Mouse (Mus musculus) adrenal gland, postnatal 10 days (tissue): ENCODE results near the gene Cel. TPM values are rescaled to one million over a fixed set of nuclear protein-coding genes. Genes with fewer than 3 reads are reported as not detected.

Source experiments
- DNase-seq: peaks from one replicate; pipeline ENCODE4 v3.0.0; 2021; ENCODE audit warnings: mixed read lengths
- long read RNA-seq, 2 experiments: library from polyadenylated mRNA; stranded (forward); transcript quantifications; one replicate each; pipeline ENCODE4 v2.0.0; 2021
- total RNA-seq, 2 experiments: library from RNA; stranded (reverse); gene quantifications; 2 replicates each; pipeline ENCODE4 v1.2.3; 2021

The Cel gene
- under 1 TPM in 1 of 2 experiments, not detected in 1; 0.15 TPM for total RNA-seq
- long read RNA-seq, experiment 1 = 0 reads
- long read RNA-seq, experiment 2 = 0 reads

DNA sequence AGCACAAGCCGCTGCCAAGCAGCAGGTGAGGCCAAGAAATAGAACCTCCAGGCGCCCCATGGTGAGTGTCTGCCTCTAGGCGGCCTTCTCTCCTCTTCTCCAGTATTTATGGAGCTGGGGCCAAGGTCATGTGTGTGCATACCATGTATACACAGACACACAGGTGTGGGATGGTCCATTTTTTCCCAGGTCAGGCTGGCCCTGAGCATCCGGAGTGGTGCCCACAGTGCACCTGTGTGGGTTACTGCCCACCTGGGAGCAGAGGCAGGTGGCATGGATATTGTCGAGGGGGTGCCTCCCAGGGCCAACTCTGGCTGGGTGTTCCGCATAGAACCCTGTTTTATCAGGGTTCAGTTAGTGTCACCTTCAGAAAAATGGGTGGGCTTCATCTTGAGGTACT, at the start of gene Cel:
Cel (minus strand) TSS at position 101 of the 400 bp plus-strand sequence.
- no peak for DNase-seq

DNA sequence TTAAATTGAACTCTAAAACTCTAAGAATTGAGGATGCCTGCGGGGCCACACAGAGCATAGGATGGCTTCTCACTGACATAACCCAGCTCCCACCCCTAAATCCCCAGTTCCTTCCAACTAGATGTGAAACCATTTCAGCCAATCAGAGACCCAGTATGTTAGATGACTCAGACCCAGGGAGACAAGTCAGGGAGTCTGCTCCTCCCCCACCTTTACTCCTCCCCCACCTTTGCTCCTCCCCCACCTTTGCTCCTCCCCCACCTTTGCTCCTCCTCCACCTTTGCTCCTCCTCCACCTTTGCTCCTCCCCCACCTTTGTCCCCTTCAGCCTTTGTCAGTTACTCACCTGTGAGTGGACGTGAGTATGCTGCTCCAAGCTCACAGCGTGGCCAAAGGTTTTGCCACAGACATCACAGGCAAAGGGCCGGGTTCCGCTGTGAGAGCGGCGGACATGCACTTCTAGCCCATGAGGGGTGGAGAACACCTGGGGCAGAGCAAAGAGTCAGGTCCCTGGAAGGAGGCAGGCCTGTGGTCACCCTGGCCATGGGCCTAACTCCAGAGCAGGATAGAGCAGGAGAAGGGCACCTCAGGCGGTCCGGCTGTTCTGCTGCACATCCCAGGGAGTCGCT, 49.3 kb upstream of the Cel start:
- DNase-seq = no peak

DNA sequence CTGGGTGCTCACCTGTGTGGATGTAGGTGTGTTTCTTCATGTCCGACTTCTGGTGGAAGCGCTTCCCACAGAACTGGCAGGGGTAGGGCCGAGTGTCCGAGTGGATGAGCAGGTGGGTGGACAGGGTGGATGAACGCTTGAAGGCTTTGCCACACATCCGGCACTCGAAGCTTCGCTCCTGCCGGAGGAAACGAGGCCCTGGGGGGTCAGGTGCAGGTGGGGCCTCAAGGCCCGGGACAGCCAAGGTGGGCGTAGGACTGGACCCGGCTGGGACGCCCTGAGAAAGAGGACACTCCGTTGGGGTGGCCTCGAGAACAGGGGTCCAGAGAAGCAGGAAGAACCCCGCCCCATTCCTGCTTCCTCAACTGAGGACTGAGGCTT, 48.2 kb upstream of the Cel start:
- DNase-seq = no peak

DNA sequence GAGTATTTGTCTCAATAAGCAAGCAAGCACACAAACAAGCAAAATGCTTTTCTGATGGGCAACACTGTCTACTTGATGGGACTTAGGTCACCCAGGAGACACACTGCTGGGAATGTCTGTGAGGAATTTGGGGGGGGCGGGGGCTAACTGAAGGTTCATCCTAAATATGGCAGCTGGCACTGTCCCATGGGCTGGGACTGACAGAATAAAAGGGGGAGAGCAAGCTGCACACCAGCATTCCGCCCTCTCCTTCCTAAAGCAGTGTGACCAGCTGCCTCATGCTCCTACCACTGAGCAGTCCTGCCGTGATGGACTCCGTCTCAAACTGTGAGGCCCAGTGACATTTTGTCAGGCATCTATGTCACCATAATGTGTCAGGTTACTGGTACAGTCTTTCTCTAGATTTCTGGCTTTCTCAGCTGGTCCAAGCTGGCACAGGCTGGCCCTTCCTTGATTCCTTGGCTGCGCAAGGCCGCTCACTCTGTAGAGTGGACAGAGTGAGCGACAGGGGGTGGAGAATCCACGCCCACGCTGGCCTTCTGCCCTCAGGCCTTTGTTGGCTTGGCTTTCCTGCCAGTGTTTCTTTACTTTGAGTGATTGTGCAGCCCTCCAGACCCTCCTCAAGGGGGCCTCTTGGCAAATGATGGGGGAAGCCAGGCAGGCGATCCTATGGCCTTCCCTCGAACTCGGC, 47.7 kb upstream of the Cel start:
- no peak for DNase-seq

DNA sequence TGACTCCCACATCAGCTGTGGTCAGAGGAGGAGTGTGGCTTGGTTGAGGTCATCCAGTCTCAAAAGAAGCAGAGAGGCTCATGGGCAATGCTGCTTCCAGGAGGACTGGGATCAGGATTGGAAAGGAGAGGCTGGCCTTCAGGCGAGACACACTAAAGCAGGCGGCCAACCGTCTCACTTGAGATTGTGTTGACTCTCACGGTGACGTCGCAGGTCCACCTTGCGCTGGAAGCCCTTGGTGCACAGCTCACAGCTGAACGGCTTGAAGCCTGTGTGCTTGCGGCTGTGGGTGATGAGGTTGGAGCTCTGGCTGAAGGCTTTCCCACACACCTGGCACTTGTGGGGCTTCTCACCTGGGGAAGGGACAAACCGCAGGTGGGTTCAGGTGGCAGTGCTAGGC, 46.6 kb upstream of the Cel start:
- DNase-seq = no peak

DNA sequence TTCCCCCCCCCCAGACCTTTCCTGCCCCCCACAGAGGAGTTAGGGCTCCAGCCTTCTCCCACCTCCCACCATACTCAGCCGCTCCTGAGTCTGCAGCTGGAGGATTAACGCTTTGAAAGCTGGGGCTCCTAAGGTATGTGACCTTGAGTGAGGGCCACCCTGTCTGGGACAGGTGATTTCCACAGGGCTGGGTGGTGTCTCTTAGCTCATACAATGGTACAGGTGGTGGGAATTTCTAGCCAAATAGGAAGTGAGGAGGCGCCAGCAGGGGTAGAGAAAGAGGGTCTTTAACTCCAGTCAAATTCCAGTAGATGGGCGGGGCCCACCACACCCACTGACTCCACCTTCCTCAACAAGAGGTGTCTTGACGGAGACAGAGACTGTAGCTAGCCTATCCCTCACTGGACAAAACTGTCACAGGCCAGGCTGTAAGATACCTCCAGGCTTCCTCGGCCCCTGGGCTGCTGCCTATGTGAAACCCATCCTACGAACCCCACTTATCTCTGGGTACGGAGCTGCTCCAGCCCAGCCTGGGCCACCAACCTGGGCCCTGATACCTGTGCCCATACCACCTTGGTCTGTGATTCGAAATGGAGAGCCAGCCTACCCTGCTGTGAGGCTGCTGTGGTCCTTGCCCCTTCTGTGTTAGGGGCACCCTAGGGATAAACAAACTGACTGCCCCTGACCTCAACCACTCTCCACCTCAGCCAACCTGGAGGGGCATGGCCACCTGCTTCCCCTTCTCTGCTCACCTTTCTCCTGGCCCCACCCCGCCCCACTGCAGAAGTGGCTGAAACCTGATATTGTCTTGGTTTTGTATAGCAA, 44.4 kb upstream of the Cel start:
- no peak for DNase-seq

DNA sequence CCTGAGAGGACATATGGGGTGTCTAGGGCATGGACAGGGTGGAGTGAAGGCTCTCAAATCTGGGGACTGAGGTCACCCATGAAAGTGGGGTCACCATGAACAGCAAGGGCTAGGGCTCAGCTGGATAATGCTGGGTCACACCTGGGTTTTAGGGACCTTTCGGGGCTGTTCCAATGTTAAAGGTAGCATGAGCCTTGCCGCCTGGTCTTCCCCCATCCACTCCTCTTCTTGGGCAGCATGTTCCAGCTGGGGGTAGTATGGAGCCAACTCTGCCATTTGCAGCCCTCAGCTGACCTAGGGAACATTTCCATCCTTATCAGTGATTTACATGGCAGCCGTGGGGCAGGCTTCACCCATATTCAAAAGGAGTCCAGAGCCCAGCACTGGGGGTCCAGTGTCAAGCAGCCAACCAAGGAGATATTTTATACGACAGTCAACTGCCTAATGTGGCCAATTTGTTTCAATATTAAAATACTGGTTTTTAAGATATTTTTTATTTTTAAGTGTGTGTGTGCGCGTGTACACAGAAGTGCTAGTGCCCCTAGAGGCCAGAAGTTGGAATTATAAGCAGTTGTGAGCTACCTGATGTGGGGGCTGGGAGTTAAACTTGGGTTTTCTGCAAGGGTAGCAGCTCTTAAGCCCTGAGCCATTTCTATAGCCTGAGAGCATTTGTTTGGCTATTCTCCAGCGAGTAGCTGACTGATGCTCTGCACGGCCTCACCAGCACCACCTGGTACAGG, 43.6 kb upstream of the Cel start:
- no peak for DNase-seq

DNA sequence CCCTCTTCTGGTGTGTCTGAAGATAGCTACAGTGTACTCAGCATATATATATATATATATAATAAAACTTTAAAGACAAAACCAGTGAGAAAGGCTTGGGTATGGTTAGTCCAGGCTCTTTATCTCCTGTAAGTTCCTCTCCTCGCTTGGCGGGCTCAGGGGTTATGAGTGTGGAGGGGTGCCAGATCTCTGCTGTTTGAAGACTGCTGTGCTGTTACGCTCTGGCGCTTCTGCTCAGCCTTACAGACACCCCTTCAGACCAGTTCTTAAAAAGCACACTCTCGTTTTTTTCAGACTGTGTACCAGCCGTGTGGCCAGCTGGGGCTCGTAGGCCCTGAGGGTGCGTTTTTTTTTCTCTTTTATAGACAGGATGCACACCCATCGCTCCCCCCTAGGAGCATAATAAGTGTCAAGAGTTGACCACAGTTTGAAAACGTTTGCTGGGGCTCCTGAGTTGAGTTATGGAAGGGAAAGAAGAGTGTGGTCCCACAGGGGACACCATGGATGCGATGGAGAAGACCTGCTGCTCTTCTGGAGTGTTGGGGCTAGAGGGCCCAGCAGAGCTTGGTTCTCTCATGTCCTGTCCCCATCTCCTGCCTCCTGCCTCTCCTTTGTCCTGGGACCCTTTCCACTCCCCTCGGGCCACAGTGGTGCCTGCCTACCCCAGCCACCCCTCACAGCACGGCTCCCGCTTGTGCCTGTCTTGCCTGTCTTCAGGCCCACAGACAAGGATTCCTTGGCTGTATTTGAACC, 42.8 kb upstream of the Cel start:
- DNase-seq = no peak

DNA sequence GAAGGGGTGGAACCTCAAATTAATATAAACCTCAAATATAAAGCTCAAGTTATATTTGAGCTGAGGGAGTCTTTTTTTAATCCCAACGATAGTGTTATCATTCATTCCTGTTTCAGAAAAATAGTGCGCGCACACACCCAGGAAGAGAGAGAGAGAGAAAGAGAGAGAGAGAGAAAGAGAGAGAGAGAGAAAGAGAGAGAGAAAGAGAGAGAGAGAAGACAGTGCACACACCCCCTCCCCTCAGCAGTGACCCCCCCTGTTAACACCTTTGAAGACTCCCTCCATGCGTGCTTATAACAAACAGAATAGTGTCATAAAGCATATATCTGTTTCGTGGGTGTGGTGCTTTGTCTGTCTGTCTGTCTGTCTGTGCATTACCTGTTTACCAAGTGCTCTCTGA, 40.3 kb upstream of the Cel start:
- DNase-seq = no peak

DNA sequence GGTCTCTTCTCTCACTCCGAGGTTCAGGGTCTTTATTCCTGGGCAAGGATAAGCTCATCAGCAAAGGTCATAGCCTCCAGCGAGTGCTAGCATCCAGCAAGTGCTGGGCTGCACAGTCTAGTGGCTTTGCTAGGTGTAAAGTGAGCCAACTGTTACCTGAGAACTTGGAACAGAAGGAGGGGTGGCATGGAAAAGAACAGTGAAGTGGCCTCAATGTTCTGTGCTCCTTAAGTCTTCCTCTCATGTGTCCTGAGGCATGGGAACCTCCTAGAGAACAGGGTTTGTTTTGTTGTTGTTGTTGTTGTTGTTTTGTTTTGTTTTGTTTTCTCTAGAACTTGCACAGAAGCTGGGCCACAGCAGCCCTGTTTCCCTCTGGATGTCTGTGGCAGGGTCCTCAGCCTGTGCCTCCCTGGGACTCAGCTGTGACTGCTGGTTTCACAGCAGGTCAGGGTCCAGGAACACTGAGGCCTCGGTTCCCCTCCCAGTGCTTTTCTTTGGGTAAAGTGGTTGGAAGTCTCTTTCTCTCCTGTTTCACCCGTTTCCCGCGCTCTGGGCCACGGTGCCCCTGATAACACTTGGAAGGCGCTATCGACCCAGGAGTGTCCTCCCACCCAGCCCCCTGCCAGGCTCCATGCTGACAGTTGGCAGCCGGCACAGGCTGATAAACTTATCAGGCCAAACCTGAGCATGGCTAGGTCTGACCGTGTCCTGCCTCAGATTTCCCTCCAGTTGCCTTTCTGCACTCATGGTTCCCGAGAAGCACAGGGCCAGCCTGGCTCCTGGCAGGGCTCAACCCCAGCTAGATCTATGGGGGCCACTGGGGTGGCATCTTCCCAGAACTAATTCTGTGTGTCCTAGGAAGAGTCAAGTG, 38.8 kb upstream of the Cel start:
- DNase-seq = no peak

DNA sequence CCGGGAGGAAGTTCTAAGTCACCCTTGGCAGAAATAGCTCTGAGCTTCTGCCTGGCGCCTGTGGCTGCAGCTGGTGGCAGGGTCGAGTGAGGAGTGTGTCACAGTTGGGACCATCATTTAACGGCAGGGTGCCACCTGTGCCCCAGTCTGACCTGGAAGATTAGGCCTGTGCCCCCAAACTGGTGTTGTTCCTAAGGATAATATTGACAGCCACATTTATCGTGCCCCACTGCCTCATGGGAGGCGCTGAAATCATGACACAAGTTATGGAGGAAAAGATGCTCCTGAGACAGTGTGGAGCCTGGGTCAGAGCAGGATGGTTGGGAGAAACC, 36.3 kb upstream of the Cel start:
- DNase-seq = no peak

DNA sequence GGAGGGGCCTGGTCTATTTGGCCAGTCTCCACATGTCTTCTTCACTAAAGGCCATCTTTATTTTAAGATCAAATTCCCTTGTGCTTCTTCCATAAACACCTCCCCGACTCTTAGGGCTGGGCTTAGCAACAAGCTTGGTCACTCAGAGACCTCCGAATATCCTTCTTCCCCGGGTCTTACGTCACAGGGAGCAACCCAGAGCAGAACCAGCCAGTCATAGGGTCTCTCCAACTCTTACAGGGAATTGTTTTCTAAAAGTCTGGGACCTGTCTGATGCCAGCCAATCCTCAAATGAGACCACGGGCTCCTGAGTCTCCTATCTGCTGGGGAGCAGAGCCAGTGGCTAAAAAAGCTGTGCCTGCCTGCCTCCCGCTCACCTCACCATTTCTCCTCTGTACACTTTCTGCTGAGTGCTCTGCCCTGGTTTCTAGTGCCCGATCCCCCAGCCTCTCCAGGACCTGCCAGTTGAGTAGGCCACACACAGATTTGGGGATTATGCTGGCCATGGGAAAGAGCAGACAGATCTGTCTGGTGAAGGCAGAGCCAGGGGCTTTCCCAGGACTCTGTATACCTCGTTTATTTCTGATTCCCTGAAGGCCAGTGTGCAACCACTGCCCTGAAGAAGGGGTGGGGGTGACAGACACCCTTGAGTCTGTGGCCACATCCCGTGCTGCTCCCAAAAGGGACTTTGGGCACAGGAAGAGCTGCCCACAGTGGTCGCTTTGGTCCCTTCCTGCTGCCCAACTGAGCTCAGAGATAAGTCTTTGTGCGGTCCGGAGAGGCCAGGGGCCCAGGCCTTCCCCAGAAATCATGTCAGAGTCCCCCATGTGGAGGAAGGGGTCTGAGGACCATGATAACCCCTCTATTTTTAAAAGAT, 35.7 kb upstream of the Cel start:
- DNase-seq = no peak

DNA sequence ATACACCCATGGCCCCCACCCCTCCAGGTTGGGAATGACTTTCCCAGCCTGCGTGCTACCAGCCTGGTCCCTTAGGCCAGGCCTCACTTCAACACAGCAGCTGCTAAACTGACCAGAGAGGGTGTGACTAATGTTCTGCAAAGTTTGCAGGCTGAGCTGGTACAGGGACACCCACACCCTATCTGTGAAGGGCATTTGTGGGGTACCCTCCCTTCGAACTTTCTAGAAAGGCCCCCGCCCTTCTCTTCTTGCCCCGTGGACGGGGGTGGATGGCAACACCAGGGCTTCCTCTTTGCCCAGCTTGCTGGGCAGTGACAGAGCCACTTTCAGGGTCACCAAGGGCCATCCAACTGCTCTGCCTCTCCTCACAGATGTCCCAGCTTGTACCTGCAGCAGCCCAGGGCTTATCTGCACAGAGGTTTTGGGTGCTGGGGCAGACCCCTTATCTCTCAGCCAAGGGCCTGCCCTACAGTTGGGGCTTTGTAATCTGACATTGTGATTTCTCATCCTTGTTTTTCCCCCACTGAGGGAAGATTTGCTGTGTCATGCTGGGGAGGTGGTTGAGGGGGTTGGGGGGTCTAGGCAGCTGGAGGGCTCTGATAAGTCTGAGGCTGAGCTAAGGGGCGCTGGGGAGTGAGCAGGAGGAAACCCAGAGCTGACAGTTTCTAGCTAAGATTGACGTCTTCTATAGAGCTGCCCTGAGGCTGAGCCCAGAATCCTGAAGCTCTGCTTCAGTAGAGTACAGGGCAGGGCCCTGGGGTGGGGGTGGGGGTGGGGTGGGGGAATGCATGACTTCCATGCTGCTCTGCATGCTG, 34.7 kb upstream of the Cel start:
- no peak for DNase-seq

DNA sequence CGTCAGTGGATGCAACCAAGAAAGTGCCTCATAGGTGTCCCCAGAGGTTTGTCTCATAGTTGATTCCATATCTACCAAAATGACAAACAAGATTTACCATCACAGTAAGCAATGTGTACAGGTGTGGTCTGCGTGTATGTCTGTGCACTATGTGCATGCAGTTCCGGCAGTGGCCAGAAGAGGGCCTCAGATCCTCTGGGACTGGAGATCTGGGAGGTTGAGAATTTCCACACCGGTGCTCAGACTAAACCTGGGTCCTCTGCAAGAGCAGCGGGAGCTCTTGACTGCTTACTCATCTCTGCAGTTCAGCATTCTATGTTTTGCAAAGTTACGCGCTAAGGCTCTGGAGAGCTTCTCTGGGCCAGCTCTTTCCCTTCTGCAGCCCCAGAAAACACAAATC, 33.8 kb upstream of the Cel start:
- no peak for DNase-seq

DNA sequence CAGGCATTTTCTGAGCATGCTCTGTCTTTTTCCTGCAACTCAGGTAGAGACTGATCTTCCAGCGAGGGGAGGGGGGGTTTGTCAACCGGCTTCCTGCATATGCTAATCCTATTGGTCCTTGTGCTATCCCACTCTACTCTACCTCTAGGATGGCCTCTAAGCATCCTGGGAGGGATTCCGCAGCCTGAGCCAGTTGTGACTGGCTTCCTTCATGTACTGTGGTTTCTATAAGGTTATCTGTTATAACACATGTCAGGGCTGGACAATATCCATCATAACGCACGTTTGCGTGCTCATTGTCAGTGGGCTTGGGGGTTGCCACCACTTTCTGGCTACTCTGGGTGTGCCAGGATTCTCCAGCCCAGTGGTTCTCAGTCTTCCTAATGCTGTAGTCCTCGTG, 32.8 kb upstream of the Cel start:
- DNase-seq = no peak

DNA sequence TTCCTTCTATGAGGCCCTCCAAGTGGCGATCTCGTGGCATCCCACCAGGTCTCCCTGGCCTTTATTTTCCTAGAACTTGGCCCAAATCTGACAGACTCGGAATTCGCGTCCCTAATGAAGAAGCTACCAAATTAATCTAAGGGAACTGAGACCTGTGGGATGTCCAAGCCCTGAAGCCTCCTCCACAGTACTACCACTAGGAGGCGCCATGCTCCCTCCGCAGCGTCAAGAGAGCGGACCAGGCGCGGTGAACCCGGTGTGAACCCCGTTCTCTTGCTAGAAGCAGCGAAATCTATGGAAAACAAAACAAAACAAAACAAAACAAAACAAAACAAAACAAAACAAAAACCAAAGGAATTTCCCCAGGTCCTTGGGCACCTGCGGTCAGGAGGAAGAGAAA, 29.6 kb upstream of the Cel start:
- peak; percentile 81 for DNase-seq

DNA sequence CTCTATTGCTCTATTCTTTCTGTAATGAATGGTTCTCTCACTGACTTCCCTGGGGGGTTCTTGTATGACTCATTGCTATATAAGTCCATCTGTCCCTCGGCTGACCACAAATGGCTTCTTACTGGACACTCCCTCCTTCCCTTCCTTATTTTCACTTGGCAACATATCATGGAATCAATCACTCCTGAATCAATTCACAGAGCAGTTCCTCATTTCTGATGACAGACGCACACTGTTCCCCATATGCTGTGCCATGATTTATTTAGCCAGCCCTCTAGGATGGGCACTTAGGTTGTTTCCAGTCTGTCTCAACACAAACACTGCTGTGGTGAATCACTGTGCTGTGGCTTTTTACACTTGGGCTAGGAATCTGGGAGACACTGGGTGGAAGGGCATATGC, 28.3 kb upstream of the Cel start:
- no peak for DNase-seq

DNA sequence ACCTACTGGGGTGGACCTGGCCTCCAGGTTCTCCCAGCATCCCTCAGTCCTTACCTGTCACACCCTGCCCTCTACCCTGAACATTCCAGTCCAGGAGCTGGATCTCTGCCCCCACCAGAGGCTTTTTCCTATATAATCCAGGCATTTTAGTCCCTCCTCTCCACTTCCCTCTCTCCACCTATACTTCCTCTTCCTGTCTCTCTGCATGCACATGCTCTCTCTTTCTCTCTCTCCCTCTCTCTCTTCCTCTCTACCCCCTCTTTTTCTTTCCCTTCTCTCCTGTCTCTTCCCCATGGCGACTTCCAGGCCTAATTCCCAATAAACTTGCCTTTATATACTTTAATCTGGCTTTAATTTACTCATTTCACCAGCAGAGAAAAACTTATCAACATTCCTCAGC, 25.4 kb upstream of the Cel start:
- DNase-seq = no peak

DNA sequence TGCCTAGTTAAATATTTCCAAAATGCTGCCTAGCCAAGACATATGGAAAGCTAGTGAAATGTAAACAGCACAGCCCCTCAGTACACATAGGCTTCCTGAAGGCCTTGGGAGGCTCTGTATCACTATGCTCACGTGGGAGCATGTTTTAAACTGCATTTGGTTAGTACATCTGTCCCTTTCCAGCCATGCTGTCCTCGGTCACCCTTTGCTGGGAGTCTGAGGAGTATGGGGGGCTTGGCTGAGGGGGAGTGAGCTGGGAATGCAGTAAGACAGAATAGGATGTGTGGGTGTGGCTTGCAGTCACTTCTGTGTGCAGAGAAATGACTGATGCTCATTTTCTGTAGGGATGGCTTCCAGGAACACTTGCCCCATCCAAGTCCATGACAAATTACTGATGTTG, 22.5 kb upstream of the Cel start:
- DNase-seq = no peak
